Mouse (Mus musculus) neural tube, embryonic 14.5 days (tissue): ENCODE measurements around the gene Ephb1. TPM values are rescaled to one million over a fixed set of nuclear protein-coding genes. Genes with fewer than 3 reads are reported as not detected.

Experiments
- ATAC-seq: fragments of 200-750 bp; cut with Nextera tagmentation; 2 replicates; pipeline ENCODE4 v1.8.0; 2017; ENCODE audit warnings: low read depth, mild to moderate bottlenecking, moderate TSS enrichment, moderate library complexity
- H3K27ac ChIP-seq: fragments of 300-500 bp; sonication (generic); 2 replicates; pipeline ENCODE4 v1.5.1; 2014; ENCODE audit warnings: low read depth, mild to moderate bottlenecking, control low read depth, low read length, moderate library complexity, mixed read lengths
- H3K27me3 ChIP-seq: fragments of 300-500 bp; sonication (generic); 2 replicates; pipeline ENCODE4 v1.6.1; 2014; ENCODE audit warnings: low read length; ENCODE audit not compliant: control insufficient read depth, insufficient read depth
- H3K36me3 ChIP-seq: fragments of 300-500 bp; sonication (generic); 2 replicates; pipeline ENCODE4 v1.6.1; 2014; ENCODE audit warnings: low read length, mixed read lengths; ENCODE audit not compliant: control insufficient read depth, insufficient read depth
- H3K4me1 ChIP-seq: fragments of 300-500 bp; sonication (generic); 2 replicates; pipeline ENCODE4 v1.6.1; 2014; ENCODE audit warnings: low read length; ENCODE audit not compliant: control insufficient read depth, insufficient read depth
- H3K4me2 ChIP-seq: fragments of 300-500 bp; sonication (generic); 2 replicates; pipeline ENCODE4 v1.6.1; 2014; ENCODE audit warnings: mild to moderate bottlenecking, low read depth, low read length, control low read depth
- H3K4me3 ChIP-seq: fragments of 300-500 bp; sonication (generic); 2 replicates; pipeline ENCODE4 v1.5.1; 2014; ENCODE audit warnings: low read depth, low read length, control low read depth, mixed read lengths
- H3K9ac ChIP-seq: fragments of 300-500 bp; sonication (generic); replicated peaks from 2 replicates; pipeline ENCODE4 v1.6.1; 2014; ENCODE audit warnings: low read depth, mild to moderate bottlenecking, control low read depth, low read length, mixed read lengths
- H3K9me3 ChIP-seq: fragments of 300-500 bp; sonication (generic); 2 replicates; pipeline ENCODE4 v1.6.1; 2016; ENCODE audit warnings: low read length; ENCODE audit not compliant: control insufficient read depth
- WGBS: fragments of 180-500 bp; shearing (Covaris S2); extraction: QIAGEN DNeasy Blood & Tissue Kit; methylation state at CpG from one replicate; pipeline ENCODE4 v1.1.7; 2014; 5-methylcytosine and 5-hydroxymethylcytosine counted together
- polyA plus RNA-seq: library from polyadenylated mRNA; unstranded; fragments of >200 nt; fragmentation: Nextera tagmentation; extraction: Ambion mirVana; gene quantifications from 2 replicates; pipeline ENCODE4 v1.2.1, GENCODE M21; 2014

Gene Ephb1
- polyA plus RNA-seq, 1 experiment from 2014 or later = 48.7 TPM

GRCm38 (mm10) chr9:102288356-102288755 lies 66.1 kb downstream of the Ephb1 start:
- H3K27ac ChIP-seq = no peak overlapping the region
- no peak overlapping the region for H3K9ac ChIP-seq
- H3K4me2 ChIP-seq = no peak overlapping the region
- no peaks in the 10 kb centered on the region; the same call in 1 of the 2 replicates for H3K9me3 ChIP-seq
- ATAC-seq = no peak
- no peak overlapping the region for H3K4me3 ChIP-seq
- WGBS = 92% methylated on average over 3 of the region's 3 CpGs
- 0 out of 2 replicates have a peak, but pooled peaks cover 4% of the 10 kb centered on the region for H3K4me1 ChIP-seq
- H3K27me3 ChIP-seq = no peaks in the 10 kb centered on the region
- H3K36me3 ChIP-seq = no peaks in the 10 kb centered on the region

DNA sequence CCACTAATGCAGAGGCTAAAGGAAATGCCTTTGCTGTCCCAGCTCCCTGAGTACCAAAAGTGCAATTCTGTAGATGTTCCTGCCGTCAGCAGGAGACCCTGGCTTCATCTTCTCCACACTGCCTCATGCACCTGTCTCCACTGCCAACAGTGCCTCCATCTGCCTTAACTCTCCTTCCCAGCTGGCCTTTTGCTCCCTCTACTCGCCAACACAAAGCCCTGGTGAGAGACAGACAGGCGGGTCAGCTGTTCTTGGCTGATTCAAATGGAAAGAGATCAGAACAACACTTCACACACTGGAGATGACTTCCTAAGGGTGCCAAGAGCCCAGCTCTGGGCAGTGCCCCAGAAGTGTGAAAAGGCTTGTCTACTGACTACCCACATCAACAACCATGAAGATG lies 78.6 kb downstream of the Ephb1 start:
- 68% methylated on average over 3 of the region's 3 CpGs for WGBS
- Histone ChIP-seq H3K4me2 (no peak overlapping the region), H3K27ac (no peak overlapping the region), H3K27me3 (no peaks in the 10 kb centered on the region), H3K9ac (no peak overlapping the region), H3K4me1 (no peaks in the 10 kb centered on the region), H3K4me3 (no peak overlapping the region), H3K36me3 (no peaks in the 10 kb centered on the region), H3K9me3 (no peaks in the 10 kb centered on the region)
- ATAC-seq = no peak

GRCm38 (mm10) chr9:102274016-102274415 lies 80.5 kb downstream of the Ephb1 start:
- Histone ChIP-seq H3K36me3 (no peaks in the 10 kb centered on the region), H3K9ac (no peak overlapping the region), H3K4me1 (no peaks in the 10 kb centered on the region), H3K27ac (no peak overlapping the region), H3K9me3 (no peaks in the 10 kb centered on the region), H3K27me3 (no peaks in the 10 kb centered on the region), H3K4me2 (no peak overlapping the region), H3K4me3 (no peak overlapping the region)
- ATAC-seq = no peak
- 78% methylated on average over 8 of the region's 8 CpGs for WGBS

GRCm38 (mm10) chr9:102273469-102273808 lies 81.1 kb downstream of the Ephb1 start:
- Histone ChIP-seq H3K4me3 (no peak overlapping the region), H3K9me3 (no peaks in the 10 kb centered on the region), H3K9ac (no peak overlapping the region), H3K4me2 (no peak overlapping the region), H3K27me3 (no peaks in the 10 kb centered on the region), H3K36me3 (no peaks in the 10 kb centered on the region), H3K27ac (no peak overlapping the region), H3K4me1 (no peaks in the 10 kb centered on the region)
- ATAC-seq = no peak
- 77% methylated on average over 6 of the region's 6 CpGs for WGBS

- no peak overlapping the region for H3K27ac ChIP-seq
- H3K4me1 ChIP-seq = peaks cover 4% of the 10 kb centered on the region
- no peaks in the 10 kb centered on the region for H3K9me3 ChIP-seq
- no peak overlapping the region for H3K4me2 ChIP-seq
- 63% methylated on average over 5 of the region's 5 CpGs for WGBS
- H3K27me3 ChIP-seq = no peaks in the 10 kb centered on the region
- no peaks in the 10 kb centered on the region for H3K36me3 ChIP-seq
- H3K4me3 ChIP-seq = no peak overlapping the region
- ATAC-seq = no peak
- H3K9ac ChIP-seq = no peak overlapping the region
Observed at GRCm38 (mm10) chr9:102272731-102273468, 81.6 kb downstream of the Ephb1 start.

DNA sequence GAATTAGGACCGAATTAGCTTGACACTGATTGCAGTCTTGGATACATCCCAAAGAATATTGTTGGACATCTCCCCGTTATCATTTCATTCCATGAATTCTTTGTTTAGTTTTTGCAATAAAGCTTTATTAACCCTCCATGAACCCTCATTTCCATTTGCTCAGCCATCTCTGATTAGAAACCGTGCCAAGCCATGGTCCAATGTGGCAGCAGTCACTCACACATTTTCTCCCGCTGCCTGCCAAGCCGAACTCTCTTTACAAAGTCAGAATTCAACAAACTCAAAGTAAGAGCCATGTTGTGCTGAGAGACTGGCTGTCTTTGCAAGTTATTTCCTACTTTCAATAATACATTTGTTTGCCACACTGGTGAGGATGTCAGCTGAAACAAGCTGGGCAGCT lies 84.0 kb downstream of the Ephb1 start:
- 75% methylated on average over 5 of the region's 5 CpGs for WGBS
- ATAC-seq = no peak
- Histone ChIP-seq H3K27ac (peak overlapping the region; percentile 34; the same call in 1 of the 2 replicates), H3K36me3 (no peaks in the 10 kb centered on the region), H3K4me2 (no peak overlapping the region), H3K4me3 (no peak overlapping the region), H3K4me1 (peaks cover 13% of the 10 kb centered on the region), H3K9me3 (no peaks in the 10 kb centered on the region), H3K9ac (no peak overlapping the region), H3K27me3 (no peaks in the 10 kb centered on the region)

GRCm38 (mm10) chr9:102267311-102268027 lies 87.0 kb downstream of the Ephb1 start:
- Histone ChIP-seq H3K4me3 (peak overlapping the region; percentile 15; the same call in 1 of the 2 replicates), H3K9me3 (no peaks in the 10 kb centered on the region), H3K4me2 (peak overlapping the region; percentile 43), H3K36me3 (no peaks in the 10 kb centered on the region), H3K9ac (0 out of 2 replicates have a peak overlapping the region, but pooled peaks have one; percentile 25), H3K27ac (no peak overlapping the region), H3K4me1 (peaks cover 18% of the 10 kb centered on the region), H3K27me3 (no peaks in the 10 kb centered on the region)
- no peak for ATAC-seq
- WGBS = under 1% methylated on average over 18 of the region's 18 CpGs

DNA sequence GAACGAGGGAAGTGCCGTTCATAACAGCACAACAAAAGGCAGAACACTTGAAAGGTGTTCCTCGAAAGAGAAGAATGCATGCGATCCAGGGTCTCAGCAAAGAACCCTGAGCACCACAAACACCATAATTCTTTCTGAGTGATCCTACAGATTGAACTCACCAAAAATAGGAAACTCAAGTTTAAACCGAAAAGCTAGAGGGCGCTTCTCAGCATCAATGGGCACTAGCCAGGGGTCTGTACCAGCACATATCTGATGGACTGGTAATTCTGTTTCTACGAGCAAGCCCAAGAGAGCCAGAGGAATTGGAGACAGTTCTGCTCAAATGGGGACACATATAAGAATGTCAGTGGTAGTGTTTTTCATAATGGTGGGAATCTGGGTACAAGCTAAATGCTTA lies 90.7 kb downstream of the Ephb1 start:
- no peak overlapping the region for H3K4me3 ChIP-seq
- H3K9me3 ChIP-seq = no peaks in the 10 kb centered on the region
- H3K9ac ChIP-seq = no peak overlapping the region
- no peak overlapping the region for H3K4me2 ChIP-seq
- peaks cover 28% of the 10 kb centered on the region for H3K4me1 ChIP-seq
- H3K36me3 ChIP-seq = no peaks in the 10 kb centered on the region
- H3K27me3 ChIP-seq = no peaks in the 10 kb centered on the region
- ATAC-seq = no peak
- WGBS = 29% methylated on average over 7 of the region's 7 CpGs
- no peak overlapping the region for H3K27ac ChIP-seq

GRCm38 (mm10) chr9:102262100-102262501 lies 92.4 kb downstream of the Ephb1 start:
- Histone ChIP-seq H3K4me2 (no peak overlapping the region), H3K9ac (no peak overlapping the region), H3K36me3 (no peaks in the 10 kb centered on the region), H3K27ac (no peak overlapping the region), H3K9me3 (no peaks in the 10 kb centered on the region), H3K4me3 (no peak overlapping the region), H3K4me1 (peaks cover 16% of the 10 kb centered on the region; the same call in 1 of the 2 replicates), H3K27me3 (no peaks in the 10 kb centered on the region)
- peak; percentile 32; the same call in 1 of the 2 replicates for ATAC-seq
- WGBS = 15% methylated on average over 4 of the region's 4 CpGs
